Comparison of ENCODE assay signal across 23 mouse cellular contexts in genomic region chr1:88393321-88393720, GRCm38 (mm10). TPM values are rescaled to one million over a fixed set of nuclear protein-coding genes. Genes with fewer than 3 reads are reported as not detected.
"Had no signal": no experiment of that assay in that cellular context is flagged by ENCODE, and none has a peak within 500 bp of the region (broad histone marks: within the 10 kb centered on the region; RNA-seq: fewer than 3 reads in every experiment).

No protein-coding gene starts in this region.

- H3K9ac ChIP-seq: lung, embryonic 14.5 days; midbrain, embryonic 12.5 days; neural tube, embryonic 13.5 days; neural tube, embryonic 15.5 days had no signal

- H3K4me2 ChIP-seq: lung, embryonic 14.5 days; midbrain, embryonic 12.5 days; neural tube, embryonic 13.5 days; neural tube, embryonic 15.5 days had no signal

- H3K36me3 ChIP-seq: midbrain, embryonic 10.5 days; midbrain, embryonic 12.5 days; neural tube, embryonic 13.5 days; neural tube, embryonic 15.5 days had no signal

- H3K4me3 ChIP-seq: midbrain, embryonic 10.5 days; midbrain, embryonic 12.5 days; myocyte; neural tube, embryonic 13.5 days; neural tube, embryonic 15.5 days had no signal

- H3K4me1 ChIP-seq: midbrain, embryonic 10.5 days; midbrain, embryonic 12.5 days; neural tube, embryonic 13.5 days; neural tube, embryonic 15.5 days had no signal

- H3K9me3 ChIP-seq: midbrain, embryonic 10.5 days; midbrain, embryonic 12.5 days; neural tube, embryonic 13.5 days; neural tube, embryonic 15.5 days had no signal

- ATAC-seq: midbrain, embryonic 16.5 days had no signal

- H3K27me3 ChIP-seq: midbrain, embryonic 12.5 days; neural tube, embryonic 13.5 days; neural tube, embryonic 15.5 days had no signal

- H3K27ac ChIP-seq: midbrain, embryonic 10.5 days; midbrain, embryonic 12.5 days; neural tube, embryonic 13.5 days; neural tube, embryonic 15.5 days had no signal

- DNase-seq: lung, adult 18-20 months; lung, embryonic 14.5 days; lung, postnatal 10 days; lung, postnatal 4 days; midbrain, embryonic 14.5 days; retina, postnatal 1 day; right cerebral cortex, adult 18-20 months; right cerebral cortex, postnatal 25 days; right cerebral cortex, postnatal 4 days; spleen, adult 18-20 months; thymus, adult 18-20 months; thymus, postnatal 14 days; thymus, postnatal 36 days had no signal

RNA-seq across cellular contexts. Expression of gene Spp2, which starts 13.4 kb away (rescaled TPM):
- total RNA-seq: megakaryocyte, adult 5-6 weeks; megakaryocyte-erythroid progenitor cell, adult 5-6 weeks had no signal
- polyA plus RNA-seq: midbrain, embryonic 10.5 days; midbrain, embryonic 12.5 days; myocyte; neural tube, embryonic 11.5 days; neural tube, embryonic 15.5 days; small intestine, adult 2 months had no signal
